ENCODE assay signal across 16 mouse cellular contexts in the genomic region with DNA sequence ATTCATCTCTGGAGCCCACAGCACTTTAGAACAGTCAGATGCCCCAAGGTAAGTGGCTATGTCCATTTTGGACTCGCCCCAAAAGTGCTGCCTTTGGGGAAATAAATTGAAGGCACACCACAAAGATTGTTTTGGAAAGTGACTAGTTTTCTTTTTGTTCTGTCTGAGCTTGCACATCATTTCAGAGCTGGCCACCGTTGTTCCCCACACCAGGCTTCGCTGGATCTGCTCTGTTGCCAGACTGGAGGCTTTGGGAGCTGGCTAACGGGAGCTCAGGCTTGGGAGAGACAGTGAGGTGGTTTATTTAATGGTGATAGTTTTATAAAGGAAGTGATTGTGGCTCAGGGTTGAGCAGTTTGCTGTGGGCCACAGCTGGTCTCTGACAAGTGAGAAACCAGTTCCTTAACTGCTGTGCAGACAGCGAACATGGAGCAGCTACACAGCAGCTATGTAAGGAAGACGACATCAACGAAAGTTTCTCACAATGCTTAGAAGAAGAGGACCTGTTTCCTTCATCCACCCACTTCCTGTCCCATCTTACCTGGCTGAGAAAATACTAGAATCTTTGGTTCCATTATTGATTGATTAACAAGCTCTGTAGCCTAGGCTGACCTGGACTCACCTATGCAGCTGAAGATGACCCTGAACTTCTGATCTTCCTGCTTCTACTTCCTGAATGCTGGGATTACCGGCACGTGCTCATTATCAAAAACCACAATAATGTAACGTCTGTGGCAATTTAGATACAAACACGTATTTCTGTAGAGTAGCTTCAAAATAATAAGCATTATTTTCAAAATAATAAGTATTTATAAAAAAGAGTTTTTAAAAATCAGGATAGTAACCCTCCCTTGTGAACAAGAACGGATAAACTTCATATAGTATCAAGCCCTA.
DNase-seq lines count a peak whose midpoint lies in the region; ATAC-seq lines count a peak whose summit lies in the region.
"Had no signal": no experiment of that assay in that cellular context is flagged by ENCODE, and none has a peak within 500 bp of the region (broad histone marks: within the 10 kb centered on the region; RNA-seq: fewer than 3 reads in every experiment).

No protein-coding gene starts in this region.

- peaks cover 10% of the 10 kb centered on the region for H3K9me3 ChIP-seq in heart, embryonic 12.5 days (replicated peaks)
- H3K9me3 ChIP-seq in limb, embryonic 12.5 days = 0 out of 2 replicates have a peak, but pooled peaks cover 7% of the 10 kb centered on the region
- H3K9me3 ChIP-seq in limb, embryonic 10.5 days (replicated peaks) = no peaks in the 10 kb centered on the region
- H3K9me3 ChIP-seq: forebrain, embryonic 15.5 days; hindbrain, embryonic 10.5 days; midbrain, embryonic 13.5 days had no signal

- H3K27ac ChIP-seq in heart, embryonic 12.5 days (ENCODE audit: poor library complexity, severe bottlenecking) = no peak overlapping the region
- 0 out of 2 replicates have a peak overlapping the region, but pooled peaks have one; percentile 50 for H3K27ac ChIP-seq in limb, embryonic 12.5 days
- H3K27ac ChIP-seq in limb, embryonic 10.5 days = no peak overlapping the region
- H3K27ac ChIP-seq: forebrain, embryonic 15.5 days; hindbrain, embryonic 10.5 days; midbrain, embryonic 13.5 days had no signal

- H3K36me3 ChIP-seq in heart, embryonic 12.5 days = no peaks in the 10 kb centered on the region
- H3K36me3 ChIP-seq in limb, embryonic 12.5 days = no peaks in the 10 kb centered on the region
- H3K36me3 ChIP-seq in limb, embryonic 10.5 days = no peaks in the 10 kb centered on the region
- H3K36me3 ChIP-seq: forebrain, embryonic 15.5 days; hindbrain, embryonic 10.5 days; midbrain, embryonic 13.5 days had no signal

- ATAC-seq in heart, embryonic 12.5 days (ENCODE audit: insufficient number of reproducible peaks, low FRiP score) = no peak
- no peak for ATAC-seq in limb, embryonic 12.5 days (ENCODE audit: insufficient number of reproducible peaks, insufficient read depth, low FRiP score, low TSS enrichment, low read depth)
- ATAC-seq: forebrain, embryonic 15.5 days; midbrain, embryonic 13.5 days had no signal

- intact Hi-C loops in left cerebral cortex, postnatal 4 days (cut with DNase I) = no loop called here

- H3K4me3 ChIP-seq in heart, embryonic 12.5 days = no peak overlapping the region
- H3K4me3 ChIP-seq in limb, embryonic 12.5 days (replicated peaks) = no peak overlapping the region
- H3K4me3 ChIP-seq in limb, embryonic 10.5 days = no peak overlapping the region
- H3K4me3 ChIP-seq: forebrain, embryonic 15.5 days; hindbrain, embryonic 10.5 days; midbrain, embryonic 13.5 days had no signal

- H3K27me3 ChIP-seq in heart, embryonic 12.5 days (replicated peaks) = no peaks in the 10 kb centered on the region
- no peaks in the 10 kb centered on the region; the same call in 1 of the 2 replicates for H3K27me3 ChIP-seq in limb, embryonic 12.5 days
- no peaks in the 10 kb centered on the region for H3K27me3 ChIP-seq in limb, embryonic 10.5 days (ENCODE audit: low read depth, poor library complexity, severe bottlenecking)
- H3K27me3 ChIP-seq: forebrain, embryonic 15.5 days; midbrain, embryonic 13.5 days had no signal

- DNase-seq in heart, adult 11 months = peak; percentile 88
- no peak for DNase-seq in limb, embryonic 10.5 days (ENCODE audit: low spot score)
- DNase-seq in B cell, adult 2 months = peak; percentile 3 to 14
- DNase-seq in heart, postnatal 4 days = peak; percentile 16
- DNase-seq in left cerebral cortex, postnatal 4 days = no peak
- DNase-seq in spleen, postnatal 4 days (ENCODE audit: low spot score in 2 of 2) = no peak
- DNase-seq: adrenal gland, adult 2 months; cerebellum, adult 8-10 months; embryo, embryonic 11 days; kidney, adult 2 months; right cerebral cortex, postnatal 14 days had no signal

- H3K4me1 ChIP-seq in heart, embryonic 12.5 days (replicated peaks) = no peaks in the 10 kb centered on the region
- no peaks in the 10 kb centered on the region for H3K4me1 ChIP-seq in limb, embryonic 12.5 days (replicated peaks)
- no peaks in the 10 kb centered on the region for H3K4me1 ChIP-seq in limb, embryonic 10.5 days
- H3K4me1 ChIP-seq: forebrain, embryonic 15.5 days; hindbrain, embryonic 10.5 days; midbrain, embryonic 13.5 days had no signal

- 73% methylated on average over 12 of the region's 12 CpGs for WGBS in heart, embryonic 12.5 days
- WGBS in limb, embryonic 12.5 days = 75% methylated on average over 12 of the region's 12 CpGs
- 86% methylated on average over 12 of the region's 12 CpGs for WGBS in limb, embryonic 10.5 days

- no peak overlapping the region for H3K9ac ChIP-seq in heart, embryonic 12.5 days
- no peak overlapping the region for H3K9ac ChIP-seq in limb, embryonic 12.5 days (replicated peaks)
- H3K9ac ChIP-seq: forebrain, embryonic 15.5 days; midbrain, embryonic 13.5 days had no signal

- no peak overlapping the region for H3K4me2 ChIP-seq in heart, embryonic 12.5 days
- no peak overlapping the region for H3K4me2 ChIP-seq in limb, embryonic 12.5 days
- H3K4me2 ChIP-seq: forebrain, embryonic 15.5 days; midbrain, embryonic 13.5 days had no signal

Comparison
In these comparisons a context has a peak if more than half of its experiments do, and no peak if none do; other contexts are left out.
1. DNase-seq: peak in heart, adult 11 months (single experiment), B cell, adult 2 months (2 of 2) and heart, postnatal 4 days (single experiment); none in limb, embryonic 10.5 days (single experiment), left cerebral cortex, postnatal 4 days (single experiment) and spleen, postnatal 4 days (0 of 2).